Mouse (Mus musculus): ENCODE results near the gene 0610040J01Rik.

The 0610040J01Rik gene

GRCm38 (mm10) chr5:63906149-63907093, 94.3 kb downstream of the 0610040J01Rik start:
- DNase-seq (ENCODE audit: low read depth), result peak; percentile 90

- no peak for DNase-seq (ENCODE audit: low read depth)
Observed at GRCm38 (mm10) chr5:63907513-63907912, 95.3 kb downstream of the 0610040J01Rik start.

DNA sequence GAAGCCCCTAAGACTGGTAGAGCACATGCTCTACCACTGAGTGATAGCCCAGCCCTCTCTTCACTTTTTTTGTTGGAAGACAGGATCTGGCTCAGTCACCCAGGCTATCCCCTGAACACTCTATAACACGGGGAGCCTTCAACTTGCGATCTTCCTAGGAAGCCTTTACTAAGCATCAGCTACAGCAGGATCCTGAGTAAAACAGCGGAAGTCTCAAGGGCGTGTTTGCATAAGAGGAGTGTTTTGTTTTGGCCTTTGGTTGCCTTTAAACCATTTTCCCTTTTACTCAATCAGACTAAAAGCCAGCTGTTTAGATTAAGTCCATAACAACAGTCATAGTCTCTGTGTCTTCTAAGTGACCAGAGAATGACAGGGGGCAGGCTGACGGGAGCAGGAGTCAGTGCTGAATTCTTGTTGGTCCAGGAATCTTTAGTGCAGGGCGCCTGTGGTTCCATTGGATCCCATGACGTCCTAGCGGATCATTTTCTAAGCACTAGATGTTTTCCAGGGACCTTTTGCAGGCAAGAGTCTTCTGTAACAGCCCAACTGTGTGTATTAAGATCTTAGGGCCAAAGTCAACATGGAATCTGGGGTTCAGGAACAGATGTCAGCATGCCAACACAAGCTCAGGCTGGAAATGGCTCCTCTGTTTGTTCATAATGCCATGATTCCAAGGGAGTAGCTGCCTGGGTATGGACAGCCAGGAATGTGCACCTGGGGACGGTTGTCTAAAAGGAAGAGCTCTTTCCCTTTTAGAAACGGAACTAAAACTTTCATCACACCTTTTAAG, 98.2 kb downstream of the 0610040J01Rik start:
- DNase-seq (ENCODE audit: low read depth), result no peak

DNA sequence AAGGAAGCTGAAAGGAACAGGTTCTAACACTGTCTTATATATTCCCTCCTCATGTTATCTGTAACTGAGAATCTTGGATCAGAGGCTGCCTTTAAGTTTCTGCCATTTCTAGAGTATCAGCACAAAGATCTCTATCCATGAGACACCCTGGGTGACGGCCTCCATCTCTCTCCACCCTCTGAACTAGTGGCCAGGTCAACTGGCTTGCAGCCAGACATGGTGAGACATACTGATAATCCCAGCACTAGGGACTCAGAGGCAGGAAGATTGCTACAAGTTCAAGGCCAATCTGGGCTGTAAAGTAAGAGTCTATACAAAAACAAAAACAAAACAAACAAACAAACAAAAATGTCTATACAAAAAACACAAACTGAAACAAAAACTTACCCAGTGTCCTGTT, 102.7 kb downstream of the 0610040J01Rik start:
- DNase-seq (ENCODE audit: low read depth), result no peak

GRCm38 (mm10) chr5:63916457-63917139, 104.4 kb downstream of the 0610040J01Rik start:
- no peak for DNase-seq (ENCODE audit: low read depth)

DNA sequence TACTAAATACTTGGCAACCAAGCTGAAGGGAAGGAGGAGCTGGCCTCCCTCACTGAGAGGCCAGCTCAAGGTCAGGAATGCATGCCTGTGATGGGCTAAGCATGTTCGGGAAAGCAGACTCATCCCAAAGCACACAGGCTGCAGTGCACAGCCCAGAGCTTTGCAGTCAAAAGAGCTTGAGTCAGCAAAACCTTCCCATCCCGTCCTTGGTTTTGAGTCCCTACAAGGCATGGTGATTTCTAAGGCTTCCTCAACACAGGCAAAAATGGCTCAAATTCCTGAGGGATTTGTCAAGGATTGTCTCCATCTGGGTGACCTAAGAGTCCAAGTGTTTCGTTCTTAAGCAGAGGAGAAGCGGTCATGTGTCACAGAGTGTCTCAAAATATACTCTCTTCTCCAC, 106.0 kb downstream of the 0610040J01Rik start:
- DNase-seq (ENCODE audit: low read depth), result no peak

DNA sequence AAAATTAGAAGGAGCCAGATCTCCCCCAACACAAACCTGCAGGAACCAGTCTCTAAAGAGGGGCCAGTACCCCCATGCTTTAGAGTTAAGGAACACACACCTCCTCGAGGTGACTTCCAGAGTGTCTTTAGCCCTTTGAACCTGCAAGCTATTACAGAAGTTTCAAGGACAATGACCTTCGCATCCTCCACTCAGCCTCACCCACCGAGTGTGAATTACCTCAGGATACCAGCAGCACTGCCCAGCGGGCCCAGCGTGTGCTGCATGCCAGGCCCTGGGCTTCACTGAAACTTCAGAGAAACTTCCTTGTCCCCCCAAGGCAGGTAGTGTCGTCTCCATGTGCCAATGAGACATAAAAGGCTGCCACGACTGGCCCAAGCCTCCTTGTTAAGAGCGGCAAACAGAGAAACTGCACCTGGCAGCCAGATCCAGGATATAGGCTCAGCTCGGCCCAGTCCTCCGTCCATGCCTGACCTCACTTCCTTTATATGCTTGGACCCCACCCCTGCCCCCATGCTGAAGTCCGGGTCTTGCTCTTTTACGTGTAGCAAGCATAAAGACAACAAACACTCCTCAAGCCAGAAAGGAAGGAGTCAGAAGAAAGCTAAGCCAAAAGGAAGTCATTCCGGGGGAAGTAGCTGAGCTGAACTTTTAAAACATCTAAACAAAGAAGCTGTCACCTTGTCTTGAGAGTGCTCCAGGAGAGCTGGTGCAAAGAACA, 111.3 kb downstream of the 0610040J01Rik start:
- DNase-seq (ENCODE audit: low read depth), result no peak

- DNase-seq (ENCODE audit: low read depth), result no peak
Observed at GRCm38 (mm10) chr5:63925035-63925628, 113.0 kb downstream of the 0610040J01Rik start.

DNA sequence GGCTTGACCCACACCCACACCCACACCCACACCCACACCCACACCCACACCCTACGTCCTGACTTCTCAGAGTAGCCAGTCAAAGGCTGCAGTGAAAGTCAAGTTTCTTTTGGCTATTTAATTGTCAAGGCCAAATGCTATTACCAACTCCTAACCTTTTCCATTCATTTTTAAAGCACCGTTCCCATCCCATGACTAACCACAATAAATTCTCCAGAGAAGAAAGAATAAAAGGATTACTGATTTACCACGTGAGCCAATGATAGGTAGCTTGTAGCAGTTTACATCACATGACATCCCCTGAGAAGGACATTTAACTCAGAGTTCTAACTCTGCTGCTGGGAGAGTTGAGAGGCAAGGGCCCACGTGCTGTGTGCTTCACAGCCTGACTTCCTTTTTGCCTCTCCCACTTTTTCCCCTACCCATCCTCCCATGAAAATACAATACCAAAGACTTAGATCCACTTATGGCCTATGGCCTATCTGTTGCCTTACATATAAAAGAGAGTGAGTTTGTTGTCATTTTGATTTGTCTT, 118.7 kb downstream of the 0610040J01Rik start:
- DNase-seq (ENCODE audit: low read depth), result no peak

DNA sequence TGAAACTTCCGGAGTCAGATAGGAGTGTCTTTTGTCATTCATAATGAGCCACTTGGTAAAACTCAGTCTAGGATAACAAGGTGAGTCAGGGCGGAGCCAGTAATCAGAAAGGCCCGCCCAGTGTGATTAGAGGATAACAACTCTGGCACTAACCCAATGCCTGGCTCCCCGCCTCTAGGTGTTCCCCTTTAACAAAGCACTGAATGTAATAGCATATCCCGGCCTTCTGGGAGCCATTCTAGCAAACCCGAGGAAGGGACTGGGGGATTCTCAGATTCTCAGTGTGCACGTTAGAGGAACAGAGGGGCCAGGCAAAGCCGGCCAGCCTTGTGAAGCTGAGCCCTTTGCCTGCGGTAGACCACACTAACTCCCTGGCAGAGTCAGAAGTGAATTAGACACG, 120.7 kb downstream of the 0610040J01Rik start:
- no peak for DNase-seq (ENCODE audit: low read depth)

DNA sequence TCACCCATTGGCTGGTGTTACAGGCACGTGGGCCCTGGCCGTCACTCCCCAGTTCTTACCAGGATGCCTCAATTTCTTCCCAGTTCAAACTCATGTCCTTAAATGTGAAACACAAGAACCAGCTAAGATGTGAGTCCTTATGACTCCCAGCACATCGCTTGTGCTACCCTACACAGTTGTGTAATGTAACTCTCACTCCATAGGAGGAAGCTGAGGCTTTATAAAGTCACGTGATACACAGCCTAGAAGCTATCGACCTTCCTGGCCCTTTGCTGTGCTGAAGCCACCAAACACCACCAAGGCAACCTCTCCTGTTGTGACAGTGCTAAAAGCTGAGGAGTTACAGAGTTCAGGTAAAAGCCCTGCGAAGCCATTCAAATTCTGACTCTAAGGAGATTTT, 123.4 kb downstream of the 0610040J01Rik start:
- DNase-seq (ENCODE audit: low read depth), result no peak

DNA sequence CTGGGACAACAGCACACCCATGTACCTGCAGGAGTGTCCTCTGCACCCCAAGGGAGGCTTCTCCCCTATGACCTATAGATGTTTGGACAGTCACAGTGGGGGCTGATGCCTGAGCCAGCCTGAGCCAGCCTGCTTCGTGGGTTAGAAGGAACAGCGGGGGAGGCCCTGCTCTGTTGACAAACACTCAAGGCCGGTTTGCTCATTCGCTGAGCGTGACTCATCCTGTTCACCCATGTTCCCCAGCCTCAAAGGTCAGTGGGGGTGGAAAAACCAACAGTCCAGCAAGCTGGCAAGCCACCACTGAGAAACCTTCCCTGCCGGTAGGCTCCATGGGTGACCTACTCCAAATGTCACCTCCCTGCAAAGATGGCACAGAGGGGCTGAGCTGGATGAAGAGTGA, 124.6 kb downstream of the 0610040J01Rik start:
- DNase-seq (ENCODE audit: low read depth), result no peak

GRCm38 (mm10) chr5:63938575-63938974, 126.4 kb downstream of the 0610040J01Rik start:
- peak; percentile 14 for DNase-seq (ENCODE audit: low read depth)

DNA sequence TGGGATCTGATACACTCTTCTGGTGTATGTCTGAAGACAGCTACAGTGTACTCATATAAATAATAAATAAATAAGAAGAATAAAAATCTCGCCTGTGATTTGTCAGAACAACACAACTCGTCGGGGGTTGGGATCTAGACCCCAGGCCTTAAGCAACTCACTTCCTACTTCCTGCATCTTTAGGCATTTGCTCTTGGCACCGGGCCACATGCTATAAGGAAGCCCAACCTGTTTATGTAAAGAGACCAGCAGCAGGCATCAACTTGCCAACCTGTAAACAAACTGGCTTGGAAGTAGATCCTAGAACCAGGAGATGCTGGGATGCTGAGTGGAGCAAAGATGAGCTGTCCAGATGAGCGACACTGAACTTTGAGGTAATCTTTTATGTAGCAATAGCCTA, 129.7 kb downstream of the 0610040J01Rik start:
- no peak for DNase-seq (ENCODE audit: low read depth)

DNA sequence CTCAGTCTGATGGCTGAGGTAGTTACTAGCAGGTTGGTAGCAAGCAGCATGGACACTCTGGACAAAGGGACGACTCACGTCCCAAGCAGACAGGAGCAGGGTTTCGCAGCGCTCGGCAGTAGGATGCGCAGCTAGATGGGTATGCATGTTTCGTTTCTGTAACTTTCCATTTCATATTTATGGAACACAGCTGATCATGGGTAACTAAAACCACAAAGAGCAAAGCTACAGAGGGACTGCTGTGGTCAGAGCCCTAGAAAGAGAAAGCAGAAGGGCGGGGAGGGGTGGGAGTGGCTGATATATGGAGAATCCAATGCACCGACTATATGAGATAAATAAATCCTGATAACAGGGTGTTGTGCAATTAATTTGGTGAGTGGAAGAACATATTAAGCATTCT, 131.1 kb downstream of the 0610040J01Rik start:
- DNase-seq (ENCODE audit: low read depth), result peak; percentile 29

- no peak for DNase-seq (ENCODE audit: low read depth)
Observed at GRCm38 (mm10) chr5:63947526-63947925, 135.4 kb downstream of the 0610040J01Rik start.

DNA sequence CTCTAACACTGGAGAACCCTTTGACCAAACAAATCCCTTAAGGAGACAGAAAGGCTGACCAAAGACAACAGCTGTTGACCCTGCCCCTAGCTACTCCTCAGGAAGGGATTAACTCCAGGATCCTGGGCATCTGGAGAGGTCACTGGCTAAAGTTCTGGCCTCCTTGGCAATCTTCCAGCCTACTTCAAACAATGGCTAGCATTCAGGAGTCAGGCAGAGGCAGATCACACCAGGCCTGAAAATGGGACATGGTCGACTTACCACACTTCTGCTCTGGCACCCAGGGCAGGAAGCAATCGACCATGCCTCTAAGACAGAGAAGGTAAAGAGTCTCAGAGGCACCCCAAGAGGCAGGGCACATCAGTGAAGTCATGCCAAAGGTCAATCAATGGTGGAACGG, 137.0 kb downstream of the 0610040J01Rik start:
- DNase-seq (ENCODE audit: low read depth), result no peak

Data from induced T-regulatory cell, adult 2 months (primary cell).